Mouse (Mus musculus) G1E (cell line): Measurements from ENCODE around the gene Bpifa6. TPM values are rescaled to one million over a fixed set of nuclear protein-coding genes. Genes with fewer than 3 reads are reported as not detected.

ENCODE experiments used
- ATAC-seq: 2 replicates; pipeline ENCODE4 v1.8.0; 2016; ENCODE audit warnings: mild to moderate bottlenecking; ENCODE audit not compliant: insufficient number of reproducible peaks, poor library complexity, low FRiP score, severe bottlenecking; ENCODE audit errors: extremely low read depth
- DNase-seq: peaks from one replicate; pipeline ENCODE4 v3.0.0; 2012; ENCODE audit warnings: low spot score
- H3K27me3 ChIP-seq: 2 replicates; pipeline ENCODE4 v1.6.1; 2012; ENCODE audit warnings: mild to moderate bottlenecking, low read length, inconsistent platforms; ENCODE audit not compliant: insufficient read depth
- H3K36me3 ChIP-seq: replicated peaks from 2 replicates; pipeline ENCODE3; 2012; ENCODE audit warnings: mild to moderate bottlenecking, inconsistent platforms
- H3K4me1 ChIP-seq: 2 replicates; pipeline ENCODE4 v1.6.1; 2012; ENCODE audit warnings: low read depth, low read length, inconsistent platforms, mixed read lengths; ENCODE audit not compliant: insufficient read depth
- H3K4me3 ChIP-seq: 2 replicates; pipeline ENCODE4 v1.5.1; 2012; ENCODE audit warnings: low read depth, mild to moderate bottlenecking, inconsistent platforms, low read length, moderate library complexity, mixed read lengths
- H3K9me3 ChIP-seq: replicated peaks from 2 replicates; pipeline ENCODE4 v1.6.1; 2012; ENCODE audit warnings: inconsistent platforms
- CTCF ChIP-seq: IDR thresholded peaks from 2 replicates; pipeline ENCODE4 v1.5.1; 2012; ENCODE audit warnings: low read depth, low read length, inconsistent platforms, mixed read lengths
- GATA1 ChIP-seq: IDR thresholded peaks from 2 replicates; pipeline ENCODE4 v1.6.1; 2012; ENCODE audit warnings: borderline replicate concordance, low read length, inconsistent platforms, mixed read lengths
- GATA2 ChIP-seq: IDR thresholded peaks from 2 replicates; pipeline ENCODE4 v1.6.1; 2012; ENCODE audit warnings: low read depth, low read length, inconsistent platforms, borderline replicate concordance
- POLR2AphosphoS5 ChIP-seq: IDR thresholded peaks from 2 replicates; pipeline ENCODE4 v1.6.1; 2012; ENCODE audit warnings: low read depth, low read length, inconsistent platforms; ENCODE audit not compliant: insufficient replicate concordance
- TAL1 ChIP-seq: conservative IDR thresholded peaks from 2 replicates; pipeline ENCODE4 v1.6.1; 2012; ENCODE audit warnings: low read depth, low read length, inconsistent platforms, mixed read lengths
- polyA plus RNA-seq: library from polyadenylated mRNA; stranded (reverse); fragments of >175 nt; gene quantifications from 2 replicates; pipeline ENCODE4 v1.2.3, GENCODE M21; 2012
- total RNA-seq, 2 experiments: library from RNA; stranded (forward) in 1 of 2; stranded (reverse) in 1 of 2; fragments of 200-1000 nt in 1 of 2; fragments of >200 nt in 1 of 2; fragmentation: Nextera tagmentation in 1 of 2; gene quantifications; 2 replicates each; pipeline ENCODE4 v1.2.3; 2014 to 2017

Gene Bpifa6
- total and polyA plus RNA-seq, 3 experiments: not detected

- Histone ChIP-seq H3K4me3 (no peak overlapping the region), H3K9me3 (no peaks in the 10 kb centered on the region), H3K36me3 (no peaks in the 10 kb centered on the region), H3K27me3 (peaks cover 4% of the 10 kb centered on the region), H3K4me1 (no peaks in the 10 kb centered on the region)
- peak; percentile 17 for DNase-seq
- TF ChIP-seq GATA2 (no peak), CTCF (peak; percentile 77)
- ATAC-seq: no peak
These were observed 21.0 kb downstream of the Bpifa6 start for GRCm38 (mm10) chr2:153995770-153996169.

- Histone ChIP-seq H3K4me3 (no peak overlapping the region), H3K4me1 (no peaks in the 10 kb centered on the region), H3K36me3 (no peaks in the 10 kb centered on the region), H3K27me3 (no peaks in the 10 kb centered on the region), H3K9me3 (no peaks in the 10 kb centered on the region)
- TF ChIP-seq TAL1 (no peak), CTCF (no peak), POLR2AphosphoS5 (no peak), GATA2 (no peak), GATA1 (no peak)
- DNase-seq: no peak
- no peak for ATAC-seq
These were observed 25.8 kb downstream of the Bpifa6 start for GRCm38 (mm10) chr2:154000501-154000900.

- ATAC-seq: no peak
These were observed 26.3 kb downstream of the Bpifa6 start for GRCm38 (mm10) chr2:154001056-154001455.

GRCm38 (mm10) chr2:154004456-154004855, 29.7 kb downstream of the Bpifa6 start:
- no peak for TF ChIP-seq TAL1
- TF ChIP-seq CTCF: no peak
- no peak for TF ChIP-seq GATA2
- TF ChIP-seq POLR2AphosphoS5: no peak
- Histone ChIP-seq H3K9me3 (no peaks in the 10 kb centered on the region), H3K27me3 (no peaks in the 10 kb centered on the region), H3K36me3 (no peaks in the 10 kb centered on the region), H3K4me3 (no peak overlapping the region), H3K4me1 (no peaks in the 10 kb centered on the region)
- no peak for DNase-seq
- ATAC-seq: no peak

More at GRCm38 (mm10) chr2:154001056-154001455, 26.3 kb downstream of the Bpifa6 start:
- Histone ChIP-seq H3K4me1 (no peaks in the 10 kb centered on the region), H3K9me3 (no peaks in the 10 kb centered on the region), H3K4me3 (no peak overlapping the region), H3K36me3 (no peaks in the 10 kb centered on the region), H3K27me3 (no peaks in the 10 kb centered on the region)
- TF ChIP-seq CTCF (no peak), POLR2AphosphoS5 (no peak), GATA1 (no peak), TAL1 (no peak), GATA2 (no peak)
- DNase-seq: no peak

GRCm38 (mm10) chr2:154005094-154005493, 30.3 kb downstream of the Bpifa6 start:
- no peaks in the 10 kb centered on the region for H3K36me3 ChIP-seq
- H3K27me3 ChIP-seq: no peaks in the 10 kb centered on the region
- H3K4me3 ChIP-seq: no peak overlapping the region
- no peaks in the 10 kb centered on the region for H3K9me3 ChIP-seq
- ATAC-seq (no peak), DNase-seq (no peak)
- no peaks in the 10 kb centered on the region for H3K4me1 ChIP-seq
- TF ChIP-seq GATA2 (no peak), GATA1 (no peak), POLR2AphosphoS5 (no peak), TAL1 (no peak), CTCF (no peak)

GRCm38 (mm10) chr2:154005734-154006133, 31.0 kb downstream of the Bpifa6 start:
- no peak for DNase-seq
- Histone ChIP-seq H3K9me3 (no peaks in the 10 kb centered on the region), H3K4me3 (no peak overlapping the region), H3K36me3 (no peaks in the 10 kb centered on the region), H3K4me1 (no peaks in the 10 kb centered on the region), H3K27me3 (no peaks in the 10 kb centered on the region)
- no peak for TF ChIP-seq TAL1
- no peak for ATAC-seq

GRCm38 (mm10) chr2:154006331-154006730, 31.6 kb downstream of the Bpifa6 start:
- Histone ChIP-seq H3K36me3 (no peaks in the 10 kb centered on the region), H3K4me3 (no peak overlapping the region), H3K27me3 (no peaks in the 10 kb centered on the region), H3K9me3 (no peaks in the 10 kb centered on the region), H3K4me1 (no peaks in the 10 kb centered on the region)
- ATAC-seq (no peak), DNase-seq (no peak)
- TF ChIP-seq TAL1 (no peak), GATA1 (no peak), POLR2AphosphoS5 (no peak), CTCF (no peak), GATA2 (no peak)
